Mouse (Mus musculus) spleen, adult 2 months (tissue): ENCODE data around the gene Mettl27.

Experiments used
- CTCF ChIP-seq: fragments of 200-500 bp; IDR thresholded peaks from 2 replicates; pipeline ENCODE4 v1.5.1; 2011; ENCODE audit warnings: mild to moderate bottlenecking, inconsistent platforms; ENCODE audit not compliant: insufficient read depth, insufficient read length, insufficient replicate concordance; ENCODE audit errors: extremely low read depth
- POLR2A ChIP-seq: fragments of 200-500 bp; IDR thresholded peaks from 2 replicates; pipeline ENCODE4 v1.6.1; 2011; ENCODE audit warnings: low read depth, low read length, inconsistent platforms

DNA sequence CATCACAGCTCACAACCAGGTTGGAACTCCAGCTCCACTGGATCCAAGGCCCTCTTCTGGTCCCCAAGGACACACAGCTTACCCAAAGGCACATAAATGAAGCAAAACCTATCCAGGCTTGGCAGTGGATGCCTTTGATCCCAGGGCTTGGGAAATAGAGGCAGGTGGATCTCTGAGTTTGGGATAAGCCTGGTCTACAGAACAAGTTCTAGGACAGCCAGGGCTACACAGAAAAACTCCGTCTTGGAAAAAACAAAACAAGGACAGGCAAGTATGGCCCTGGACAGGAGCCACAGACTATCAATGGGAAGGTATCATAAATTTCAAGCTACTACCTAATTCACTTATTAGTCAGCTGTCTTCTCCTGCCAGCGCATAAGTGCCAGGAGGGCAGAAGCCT lies 29.4 kb downstream of the Mettl27 start:
- TF ChIP-seq POLR2A (no peak), CTCF (no peak)
